ENCODE assay signal across 12 mouse cellular contexts in genomic region chr16:26003261-26003660, GRCm38 (mm10).
DNase-seq lines count a peak whose midpoint lies in the region; ATAC-seq lines count a peak whose summit lies in the region.
"Had no signal": no experiment of that assay in that cellular context is flagged by ENCODE, and none has a peak within 500 bp of the region (broad histone marks: within the 10 kb centered on the region; RNA-seq: fewer than 3 reads in every experiment).

No protein-coding gene starts in this region.

- H3K36me3 ChIP-seq in forebrain, embryonic 14.5 days (ENCODE audit: control insufficient read depth, insufficient read depth, low read length): no peaks in the 10 kb centered on the region
- H3K36me3 ChIP-seq in forebrain, embryonic 13.5 days (ENCODE audit: poor library complexity, severe bottlenecking): no peaks in the 10 kb centered on the region
- no peaks in the 10 kb centered on the region for H3K36me3 ChIP-seq in kidney, embryonic 15.5 days
- H3K36me3 ChIP-seq: midbrain, embryonic 15.5 days; stomach, embryonic 15.5 days had no signal

- H3K9me3 ChIP-seq in forebrain, embryonic 14.5 days (replicated peaks; ENCODE audit: control insufficient read depth, low read length): no peaks in the 10 kb centered on the region
- no peaks in the 10 kb centered on the region for H3K9me3 ChIP-seq in forebrain, embryonic 13.5 days (replicated peaks)
- no peaks in the 10 kb centered on the region for H3K9me3 ChIP-seq in kidney, embryonic 15.5 days (replicated peaks)
- H3K9me3 ChIP-seq: midbrain, embryonic 15.5 days; stomach, embryonic 15.5 days had no signal

- H3K4me1 ChIP-seq in forebrain, embryonic 14.5 days (ENCODE audit: control insufficient read depth, insufficient read depth, low read length): no peaks in the 10 kb centered on the region
- H3K4me1 ChIP-seq in forebrain, embryonic 13.5 days: no peaks in the 10 kb centered on the region
- no peaks in the 10 kb centered on the region for H3K4me1 ChIP-seq in kidney, embryonic 15.5 days

- H3K9ac ChIP-seq in forebrain, embryonic 14.5 days (ENCODE audit: low read length): no peak overlapping the region
- no peak overlapping the region for H3K9ac ChIP-seq in forebrain, embryonic 13.5 days
- no peak overlapping the region for H3K9ac ChIP-seq in kidney, embryonic 15.5 days
- H3K9ac ChIP-seq: liver, embryonic 14.5 days; midbrain, embryonic 15.5 days; stomach, embryonic 15.5 days had no signal

- peak; percentile 26 for DNase-seq in forebrain, embryonic 14.5 days (ENCODE audit: low spot score)
- peak; percentile 14 for DNase-seq in kidney, postnatal 14 days
- peak; percentile 79 for DNase-seq in 3134 (ENCODE audit: extremely low read depth, insufficient read length, low spot score)
- peak; percentile 38 for DNase-seq in adrenal gland, postnatal 25 days
- DNase-seq in ovary, postnatal 36 days (ENCODE audit: low spot score): no peak

- H3K4me3 ChIP-seq in forebrain, embryonic 14.5 days (ENCODE audit: low read depth, low read length): no peak overlapping the region
- no peak overlapping the region for H3K4me3 ChIP-seq in forebrain, embryonic 13.5 days
- H3K4me3 ChIP-seq in kidney, embryonic 15.5 days (replicated peaks): no peak overlapping the region
- H3K4me3 ChIP-seq: left cerebral cortex, adult 2 months; midbrain, embryonic 15.5 days; stomach, embryonic 15.5 days had no signal

- H3K27me3 ChIP-seq in forebrain, embryonic 14.5 days (replicated peaks; ENCODE audit: control insufficient read depth, insufficient read depth, low read length): no peaks in the 10 kb centered on the region
- H3K27me3 ChIP-seq in forebrain, embryonic 13.5 days: no peaks in the 10 kb centered on the region
- no peaks in the 10 kb centered on the region for H3K27me3 ChIP-seq in kidney, embryonic 15.5 days
- H3K27me3 ChIP-seq: midbrain, embryonic 15.5 days; stomach, embryonic 15.5 days had no signal

- no peak overlapping the region for H3K27ac ChIP-seq in forebrain, embryonic 14.5 days (ENCODE audit: low read depth, low read length)
- no peak overlapping the region for H3K27ac ChIP-seq in forebrain, embryonic 13.5 days
- no peak overlapping the region for H3K27ac ChIP-seq in kidney, embryonic 15.5 days
- H3K27ac ChIP-seq: left cerebral cortex, adult 2 months; liver, embryonic 14.5 days; midbrain, embryonic 15.5 days; stomach, embryonic 15.5 days had no signal

- WGBS in forebrain, embryonic 14.5 days: 63% methylated on average over 4 of the region's 4 CpGs
- WGBS in forebrain, embryonic 13.5 days: 64% methylated on average over 4 of the region's 4 CpGs
- 61% methylated on average over 4 of the region's 4 CpGs for WGBS in kidney, embryonic 15.5 days

- ATAC-seq in forebrain, embryonic 14.5 days: no peak
- ATAC-seq in forebrain, embryonic 13.5 days: no peak
- no peak for ATAC-seq in kidney, embryonic 15.5 days (replicated peaks; ENCODE audit: low FRiP score)
- ATAC-seq in erythroblast, adult 5-6 weeks (replicated peaks; ENCODE audit: low FRiP score, poor library complexity, severe bottlenecking): no peak
- ATAC-seq: midbrain, embryonic 15.5 days had no signal

- no peak overlapping the region for H3K4me2 ChIP-seq in forebrain, embryonic 14.5 days (ENCODE audit: low read length)
- no peak overlapping the region for H3K4me2 ChIP-seq in forebrain, embryonic 13.5 days
- H3K4me2 ChIP-seq in kidney, embryonic 15.5 days: no peak overlapping the region
- H3K4me2 ChIP-seq: midbrain, embryonic 15.5 days; stomach, embryonic 15.5 days had no signal
